Mouse (Mus musculus) heart, adult 2 months (tissue): ENCODE data around the gene Tmem30a.

ENCODE experiments used
- CTCF ChIP-seq: fragments of 200-600 bp; IDR thresholded peaks from 2 replicates; pipeline ENCODE4 v1.8.1; 2022; ENCODE audit warnings: antibody characterized with exemption, mild to moderate bottlenecking, moderate library complexity
- EP300 ChIP-seq: fragments of 200-500 bp; IDR thresholded peaks from 2 replicates; pipeline ENCODE4 v1.6.1; 2011; ENCODE audit warnings: low read depth, low read length, control low read depth; ENCODE audit not compliant: insufficient read depth
- POLR2A ChIP-seq: fragments of 200-500 bp; IDR thresholded peaks from 2 replicates; pipeline ENCODE4 v1.6.1; 2011; ENCODE audit warnings: mild to moderate bottlenecking, low read depth, low read length, control low read depth; ENCODE audit not compliant: insufficient read depth

- peak; percentile 74 for TF ChIP-seq CTCF
- TF ChIP-seq POLR2A = no peak
- TF ChIP-seq EP300 = no peak
Observed at GRCm38 (mm10) chr9:79721056-79721455, 72.3 kb downstream of the Tmem30a start.
